Mouse (Mus musculus) bone marrow, adult 2 months (tissue): ENCODE measurements around the gene Rbm20. TPM values are rescaled to one million over a fixed set of nuclear protein-coding genes. Genes with fewer than 3 reads are reported as not detected.

Experiments
- H3K27ac ChIP-seq: fragments of 200-500 bp; 2 replicates; pipeline ENCODE4 v1.5.1; 2012; ENCODE audit warnings: low read depth, mild to moderate bottlenecking, control low read depth, inconsistent platforms, low read length; ENCODE audit not compliant: control insufficient read depth, poor library complexity, insufficient read depth
- H3K4me1 ChIP-seq: fragments of 200-500 bp; 2 replicates; pipeline ENCODE4 v1.6.1; 2011; ENCODE audit warnings: low read length; ENCODE audit not compliant: control insufficient read depth, insufficient read depth
- H3K4me3 ChIP-seq: fragments of 200-500 bp; replicated peaks from 2 replicates; pipeline ENCODE3; 2011; ENCODE audit warnings: mild to moderate bottlenecking, low read depth, low read length, control low read depth; ENCODE audit not compliant: control insufficient read depth
- CTCF ChIP-seq: fragments of 200-500 bp; IDR thresholded peaks from 2 replicates; pipeline ENCODE4 v1.5.1; 2011; ENCODE audit warnings: low read length, control low read depth; ENCODE audit not compliant: control insufficient read depth, insufficient read depth
- POLR2A ChIP-seq: fragments of 200-500 bp; IDR thresholded peaks from 2 replicates; pipeline ENCODE4 v1.6.1; 2011; ENCODE audit warnings: low read depth, mild to moderate bottlenecking, control low read depth, low read length, borderline replicate concordance; ENCODE audit not compliant: control insufficient read depth
- WGBS: fragments of 180-500 bp; shearing (Covaris S2); methylation state at CpG from one replicate; pipeline ENCODE4 v1.1.7; 2018; 5-methylcytosine and 5-hydroxymethylcytosine counted together
- polyA plus RNA-seq: library from polyadenylated mRNA; stranded (reverse); fragments of >200 nt; gene quantifications from 2 replicates; pipeline ENCODE4 v1.2.4, GENCODE M21; 2011; ENCODE audit warnings: low replicate concordance; ENCODE audit not compliant: missing spikeins, insufficient read depth, insufficient read length

The Rbm20 gene
- polyA plus RNA-seq, 1 experiment: not detected

DNA sequence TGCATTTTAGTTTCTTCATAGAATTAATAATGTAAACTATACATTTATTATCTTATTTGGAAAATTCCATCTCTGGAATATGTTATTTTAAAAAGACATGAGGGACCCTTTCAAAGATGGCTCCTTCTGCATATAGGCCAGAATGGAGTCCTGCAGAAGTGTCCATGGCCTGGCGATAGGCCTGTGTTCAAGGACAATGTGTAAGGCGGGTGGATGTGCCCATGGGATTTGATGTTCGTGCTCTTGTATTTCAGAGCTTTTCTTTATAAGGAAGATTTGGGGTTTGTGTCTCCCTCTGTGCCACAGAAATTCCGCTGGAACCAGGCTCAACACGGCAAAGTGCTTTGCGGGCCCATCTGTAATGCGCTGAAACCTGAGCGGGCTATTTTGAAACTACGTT is 2.1 kb downstream of the Rbm20 start:
- no peaks in the 10 kb centered on the region for H3K4me1 ChIP-seq
- 91% methylated on average over 9 of the region's 9 CpGs for WGBS
- TF ChIP-seq CTCF (no peak), POLR2A (no peak)
- no peak overlapping the region for H3K4me3 ChIP-seq
- no peak overlapping the region for H3K27ac ChIP-seq

DNA sequence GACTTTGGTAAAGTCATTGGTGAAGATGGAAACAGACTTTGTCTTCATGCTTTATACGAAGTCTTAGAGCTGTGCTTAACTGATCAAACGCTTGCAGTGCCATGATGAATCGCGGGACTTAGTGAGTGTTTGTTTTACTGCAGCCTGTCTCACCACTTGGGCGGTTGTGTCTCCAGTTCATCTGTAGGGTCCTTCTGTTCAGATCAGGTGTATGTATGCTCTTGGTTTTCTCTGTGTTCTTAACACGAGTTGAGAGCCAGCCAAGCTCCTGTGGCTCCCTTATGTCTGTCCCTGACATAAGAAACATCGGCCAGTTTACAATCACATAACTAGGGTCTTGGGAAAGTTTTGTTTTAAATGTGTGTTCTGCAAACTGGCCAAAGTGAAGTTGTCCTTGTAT is 2.9 kb downstream of the Rbm20 start:
- no peak for TF ChIP-seq CTCF
- no peak for TF ChIP-seq POLR2A
- 83% methylated on average over 7 of the region's 7 CpGs for WGBS
- Histone ChIP-seq H3K4me1 (no peaks in the 10 kb centered on the region), H3K27ac (no peak overlapping the region), H3K4me3 (no peak overlapping the region)

DNA sequence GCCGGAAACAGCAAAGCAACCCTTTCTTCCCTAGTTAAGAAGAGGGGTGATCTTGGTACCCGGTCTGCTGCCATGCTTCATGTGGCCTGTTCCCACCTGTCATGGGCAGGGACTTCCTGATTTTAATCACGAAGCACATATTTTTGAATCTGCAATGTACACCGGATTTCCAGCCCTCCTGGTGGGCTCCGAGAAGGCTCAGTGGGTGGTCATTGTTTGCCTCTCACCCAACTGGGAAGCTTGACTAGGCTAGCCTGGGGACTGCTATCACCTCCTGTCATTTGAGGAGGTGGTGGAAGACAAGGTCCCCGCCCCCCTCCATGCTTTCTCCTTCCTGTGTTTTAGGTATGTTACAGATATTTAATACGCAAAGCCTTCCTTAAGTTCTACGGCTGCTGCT is 5.3 kb downstream of the Rbm20 start:
- WGBS: 32% methylated on average over 8 of the region's 8 CpGs
- no peak overlapping the region for H3K27ac ChIP-seq
- no peaks in the 10 kb centered on the region for H3K4me1 ChIP-seq
- no peak overlapping the region for H3K4me3 ChIP-seq
- TF ChIP-seq CTCF (no peak), POLR2A (no peak)

GRCm38 (mm10) chr19:53687592-53687991 is 10.5 kb downstream of the Rbm20 start:
- no peak overlapping the region for H3K4me3 ChIP-seq
- TF ChIP-seq POLR2A: no peak
- TF ChIP-seq CTCF: no peak
- WGBS: 89% methylated on average over 5 of the region's 5 CpGs
- no peaks in the 10 kb centered on the region for H3K4me1 ChIP-seq
- H3K27ac ChIP-seq: no peak overlapping the region

- 63% methylated on average over 10 of the region's 10 CpGs for WGBS
- H3K4me3 ChIP-seq: no peak overlapping the region
- H3K27ac ChIP-seq: no peak overlapping the region
- TF ChIP-seq CTCF (no peak), POLR2A (no peak)
- H3K4me1 ChIP-seq: no peaks in the 10 kb centered on the region
Observed at GRCm38 (mm10) chr19:53690816-53691215, 13.7 kb downstream of the Rbm20 start.

DNA sequence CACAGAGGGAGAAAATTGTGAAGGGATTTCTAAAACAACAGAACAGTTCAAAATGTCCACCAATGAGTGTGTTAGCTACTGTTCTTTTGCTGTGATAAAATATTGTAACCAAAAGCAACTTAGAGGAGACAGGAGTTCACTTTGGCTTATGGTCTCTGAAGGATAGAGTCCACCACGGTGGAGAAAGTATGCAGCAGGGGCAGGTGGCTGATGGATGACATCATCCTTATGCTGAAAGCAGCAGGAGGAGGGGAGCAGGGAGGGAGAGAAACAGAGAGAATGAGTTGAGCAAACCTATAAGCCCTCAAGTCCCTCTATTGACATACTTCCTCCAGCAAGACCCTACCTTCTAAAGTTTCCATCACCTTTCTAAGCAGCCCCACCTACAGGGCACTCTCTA is 16.9 kb downstream of the Rbm20 start:
- H3K27ac ChIP-seq: no peak overlapping the region
- 18% methylated on average over 1 of the region's 1 CpGs for WGBS
- no peaks in the 10 kb centered on the region for H3K4me1 ChIP-seq
- no peak for TF ChIP-seq CTCF
- no peak for TF ChIP-seq POLR2A
- H3K4me3 ChIP-seq: no peak overlapping the region

GRCm38 (mm10) chr19:53696079-53696478 is 19.0 kb downstream of the Rbm20 start:
- 76% methylated on average over 6 of the region's 6 CpGs for WGBS
- Histone ChIP-seq H3K4me3 (no peak overlapping the region), H3K27ac (no peak overlapping the region), H3K4me1 (no peaks in the 10 kb centered on the region)
- TF ChIP-seq POLR2A (no peak), CTCF (no peak)

- no peaks in the 10 kb centered on the region for H3K4me1 ChIP-seq
- no peak overlapping the region for H3K27ac ChIP-seq
- no peak for TF ChIP-seq POLR2A
- TF ChIP-seq CTCF: no peak
- H3K4me3 ChIP-seq: no peak overlapping the region
- 86% methylated on average over 3 of the region's 3 CpGs for WGBS
Observed at GRCm38 (mm10) chr19:53696655-53697054, 19.5 kb downstream of the Rbm20 start.

GRCm38 (mm10) chr19:53697376-53698126 is 20.4 kb downstream of the Rbm20 start:
- Histone ChIP-seq H3K4me1 (no peaks in the 10 kb centered on the region), H3K27ac (no peak overlapping the region), H3K4me3 (no peak overlapping the region)
- TF ChIP-seq CTCF: no peak
- no peak for TF ChIP-seq POLR2A
- 82% methylated on average over 24 of the region's 24 CpGs for WGBS
